Mouse (Mus musculus) lung, postnatal 10 days (tissue): ENCODE measurements around the gene Def6.
A peak's percentile ranks its signal among the peaks of the same experiment; 100 is the strongest.

Experiments used
- DNase-seq: peaks from one replicate; pipeline ENCODE4 v3.0.0; 2021

Gene Def6

GRCm38 (mm10) chr17:28244214-28244613, 36.6 kb downstream of the Def6 start:
- DNase-seq: no peak

GRCm38 (mm10) chr17:28244714-28245113, 37.1 kb downstream of the Def6 start:
- no peak for DNase-seq

GRCm38 (mm10) chr17:28246640-28247039, 39.1 kb downstream of the Def6 start:
- no peak for DNase-seq

GRCm38 (mm10) chr17:28247613-28248012, 40.0 kb downstream of the Def6 start:
- DNase-seq: peak; percentile 46

- no peak for DNase-seq
Measured at GRCm38 (mm10) chr17:28249062-28249461, 41.5 kb downstream of the Def6 start.

GRCm38 (mm10) chr17:28251579-28252280, 44.2 kb downstream of the Def6 start:
- DNase-seq: no peak

- DNase-seq: no peak
Measured at GRCm38 (mm10) chr17:28252281-28252648, 44.7 kb downstream of the Def6 start.

GRCm38 (mm10) chr17:28253216-28253615, 45.6 kb downstream of the Def6 start:
- DNase-seq: peak; percentile 51

GRCm38 (mm10) chr17:28254804-28255203, 47.2 kb downstream of the Def6 start:
- DNase-seq: no peak

GRCm38 (mm10) chr17:28255651-28256050, 48.1 kb downstream of the Def6 start:
- DNase-seq: no peak

DNA sequence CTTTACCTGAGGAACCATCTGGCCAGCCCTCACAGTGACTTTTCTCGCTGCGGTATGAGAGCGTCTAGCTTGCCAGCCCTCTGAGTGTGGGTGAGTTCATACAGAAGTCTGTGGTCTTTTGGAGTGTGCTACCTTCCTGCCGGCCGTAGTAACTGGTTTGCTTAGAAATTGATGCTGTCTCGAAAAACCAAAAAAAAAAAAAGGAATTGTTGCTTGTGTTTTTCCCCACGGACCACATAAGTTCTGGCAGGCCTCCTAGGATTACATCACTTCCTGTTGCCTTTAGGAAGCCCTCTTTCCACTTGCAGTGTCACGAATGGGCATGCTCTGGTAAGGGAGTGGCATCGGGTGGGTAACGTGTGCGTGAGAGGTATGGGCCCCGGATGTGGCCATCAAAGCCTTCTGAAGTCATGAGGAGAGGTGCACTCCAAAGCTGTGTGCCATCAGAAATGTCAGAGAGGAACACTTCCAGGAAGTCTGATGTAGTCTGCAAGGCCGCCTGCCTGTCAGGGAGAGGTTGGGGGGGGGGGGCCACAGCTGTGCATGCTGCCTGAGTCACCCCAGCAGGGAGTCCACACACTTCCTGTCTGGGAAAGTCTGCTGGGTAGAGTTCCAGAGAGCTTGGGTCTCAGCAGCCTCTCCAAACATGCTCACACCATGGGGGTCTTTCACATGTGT, 49.2 kb downstream of the Def6 start:
- DNase-seq: peak; percentile 89

- DNase-seq: no peak
Measured at GRCm38 (mm10) chr17:28258325-28258724, 50.7 kb downstream of the Def6 start.

DNA sequence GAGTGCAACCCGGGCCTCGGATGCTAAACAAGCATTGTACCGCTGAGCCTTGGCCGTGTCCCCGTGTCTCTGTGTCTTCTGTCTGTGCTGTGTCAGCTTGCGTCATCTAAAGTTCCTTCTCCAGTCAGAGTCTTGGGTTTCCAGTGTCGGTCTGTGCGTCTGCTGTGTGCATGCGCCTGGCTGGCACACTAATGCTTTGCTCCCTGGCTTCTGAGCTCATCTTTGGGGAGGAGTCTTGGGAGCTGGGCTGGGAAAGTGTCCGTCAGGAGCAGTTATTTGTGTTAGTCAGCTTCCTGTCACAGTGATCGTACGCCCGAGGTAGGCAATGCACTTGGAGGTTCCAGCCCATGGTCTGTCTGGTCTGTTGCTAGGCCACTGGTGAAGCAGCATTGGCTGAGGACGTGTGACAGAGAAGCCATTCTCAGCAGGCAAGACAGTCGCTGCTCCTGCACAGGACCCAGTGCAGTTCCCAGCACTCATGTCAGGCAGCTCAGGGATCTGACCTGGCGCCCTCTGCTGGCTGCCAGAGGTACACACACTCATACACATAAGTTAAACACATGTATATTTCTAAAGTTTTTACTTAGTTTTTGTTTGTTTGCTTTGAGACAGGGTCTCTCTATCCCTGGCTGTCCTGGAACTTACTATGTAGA, 52.4 kb downstream of the Def6 start:
- no peak for DNase-seq

- DNase-seq: no peak
Measured at GRCm38 (mm10) chr17:28260543-28260909, 52.9 kb downstream of the Def6 start.

DNA sequence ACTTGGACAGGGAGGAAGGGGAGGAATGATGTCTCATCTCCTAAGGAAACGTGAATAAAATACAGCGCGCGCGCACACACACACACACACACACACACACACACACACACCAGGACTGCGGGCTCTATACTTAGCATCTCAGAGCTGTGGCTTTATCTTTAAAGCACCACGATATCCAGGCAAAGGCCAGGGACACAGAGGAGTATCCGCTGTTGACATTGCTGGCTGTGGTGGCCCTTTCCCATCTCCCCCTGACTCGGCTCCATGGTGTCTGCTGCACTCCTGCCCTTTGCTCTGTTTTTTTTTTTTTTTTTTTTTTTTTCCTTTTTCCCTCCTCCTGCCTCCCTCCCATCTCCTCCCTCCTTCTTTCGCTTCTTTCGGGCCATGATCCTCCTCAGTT, 54.2 kb downstream of the Def6 start:
- no peak for DNase-seq

DNA sequence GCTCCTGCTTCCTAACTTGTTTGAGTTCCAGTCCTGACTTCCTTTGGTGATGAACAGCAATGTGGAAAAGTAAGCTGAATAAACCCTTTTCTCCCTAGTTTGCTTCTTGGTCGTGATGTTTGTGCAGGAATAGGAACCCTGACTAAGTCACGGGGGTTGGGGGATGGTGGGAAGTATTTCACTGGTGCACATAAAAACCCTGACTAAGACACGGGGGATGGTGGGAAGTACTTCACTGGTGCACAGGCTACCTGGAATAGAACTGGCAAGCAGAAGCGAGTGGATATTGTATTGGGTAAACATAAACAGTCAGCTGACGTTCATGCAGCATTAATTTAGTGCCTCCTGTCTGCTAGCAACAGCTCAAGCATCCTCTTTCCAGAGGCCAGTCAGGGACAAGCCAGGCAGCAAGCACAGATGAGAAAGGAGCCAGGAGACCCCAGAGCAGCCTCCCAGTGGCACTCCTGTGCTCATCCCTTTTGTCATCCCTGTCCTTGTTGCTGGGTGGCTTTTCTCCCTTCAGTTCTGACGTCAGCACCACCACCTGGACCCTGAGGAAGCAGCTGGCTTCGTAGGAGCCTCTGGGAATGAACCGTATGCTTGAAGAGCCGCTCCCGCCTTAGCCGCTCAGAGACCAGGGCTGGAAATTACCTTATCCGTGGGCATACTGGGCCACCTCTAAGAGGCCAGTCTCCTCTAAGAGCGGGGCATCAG, 55.8 kb downstream of the Def6 start:
- DNase-seq: no peak

- no peak for DNase-seq
Measured at GRCm38 (mm10) chr17:28267251-28267650, 59.7 kb downstream of the Def6 start.

DNA sequence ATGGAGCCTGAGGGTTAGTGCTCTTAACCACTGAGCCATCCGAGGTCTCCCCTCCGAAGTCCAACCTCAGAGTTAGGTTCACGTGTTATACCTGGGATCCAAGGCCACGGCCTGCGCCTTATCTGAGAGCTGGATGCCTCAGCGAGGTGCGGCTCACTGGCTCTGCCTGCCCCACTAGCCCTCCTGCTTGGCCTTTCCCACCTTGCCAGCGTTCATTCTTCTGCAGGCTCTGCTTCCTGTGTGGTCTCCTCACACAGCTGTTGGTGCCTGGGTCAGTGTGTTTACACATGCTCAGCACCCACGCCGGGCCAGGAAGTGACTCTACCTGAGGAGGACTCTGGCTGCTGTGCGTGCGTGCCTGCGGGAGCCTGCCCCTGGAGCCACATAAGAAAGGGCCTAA, 62.6 kb downstream of the Def6 start:
- no peak for DNase-seq

DNA sequence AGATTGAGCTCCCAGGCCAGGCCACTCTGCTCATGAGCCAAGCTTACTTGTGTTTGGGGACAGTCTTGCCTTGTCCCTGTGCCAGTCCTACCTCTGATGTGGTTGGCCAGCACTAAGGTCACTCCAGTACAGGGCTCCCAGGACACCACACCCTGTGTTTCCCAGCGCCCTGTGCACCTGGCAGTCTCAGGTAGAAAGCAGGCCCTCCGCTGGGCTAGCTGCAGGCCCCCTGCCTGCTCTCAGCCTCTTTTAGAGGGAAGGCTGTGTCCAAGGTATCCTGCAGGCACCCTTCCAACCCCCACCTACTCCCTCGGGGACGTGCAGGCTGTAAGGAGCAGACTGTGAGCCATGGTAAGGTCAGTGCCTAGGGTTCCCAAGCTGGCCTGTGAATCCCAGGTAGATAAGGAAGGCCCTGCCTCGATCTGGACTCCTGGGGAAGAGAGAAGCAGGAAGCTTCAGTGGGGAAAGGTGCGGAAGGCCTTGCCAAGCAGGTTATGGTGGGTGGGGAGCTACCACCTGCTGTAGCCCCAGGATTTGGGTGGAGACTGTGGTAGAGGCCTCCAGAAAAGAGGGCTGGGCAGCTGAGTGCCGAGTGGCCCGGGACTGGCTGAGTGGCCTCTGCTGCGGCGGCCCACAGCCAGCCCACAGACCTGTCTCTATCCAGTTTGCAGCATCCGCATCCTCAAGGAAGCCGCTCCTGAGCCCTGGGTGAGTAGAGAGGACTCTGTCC, 64.1 kb downstream of the Def6 start:
- DNase-seq: no peak

DNA sequence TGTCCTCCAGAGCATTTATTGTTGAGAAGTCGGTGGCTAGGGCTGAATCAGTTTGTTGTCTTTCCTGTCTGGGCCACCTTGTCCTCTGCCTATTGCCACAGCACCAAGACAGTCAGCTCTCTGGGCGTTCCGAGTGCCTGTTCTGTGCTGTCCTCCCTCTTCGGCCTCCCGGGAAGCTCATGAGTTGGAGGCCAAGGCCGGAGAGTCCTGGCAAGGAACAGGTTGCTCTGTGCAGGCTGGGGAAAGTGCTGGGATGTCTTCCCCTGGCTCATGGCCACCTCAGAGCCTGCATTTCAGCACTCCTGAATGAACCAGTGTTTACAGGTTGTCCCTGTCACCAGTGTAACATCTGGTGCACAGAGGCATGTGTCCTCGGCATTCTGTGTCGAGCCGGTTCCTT, 64.7 kb downstream of the Def6 start:
- DNase-seq: no peak

GRCm38 (mm10) chr17:28272837-28273236, 65.3 kb downstream of the Def6 start:
- DNase-seq: no peak

DNA sequence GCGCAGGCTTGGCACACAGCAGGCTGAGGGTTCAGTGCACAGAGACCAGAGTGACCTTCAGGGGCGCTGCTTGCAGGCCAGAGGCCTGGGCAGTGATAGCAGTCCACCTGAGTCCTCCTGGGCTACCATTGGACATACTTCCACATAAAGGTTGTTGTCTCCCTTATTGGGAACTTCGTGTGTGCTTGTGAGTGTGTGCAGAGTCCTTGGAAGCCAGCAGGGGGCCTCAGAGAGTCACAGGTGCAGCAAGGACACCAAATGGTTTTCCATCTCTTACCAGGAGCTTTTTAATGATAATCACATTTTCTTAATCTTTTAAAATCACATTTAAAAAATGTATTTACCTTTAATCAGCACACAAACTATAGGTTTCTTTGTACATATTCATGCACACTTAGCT, 67.2 kb downstream of the Def6 start:
- no peak for DNase-seq

DNA sequence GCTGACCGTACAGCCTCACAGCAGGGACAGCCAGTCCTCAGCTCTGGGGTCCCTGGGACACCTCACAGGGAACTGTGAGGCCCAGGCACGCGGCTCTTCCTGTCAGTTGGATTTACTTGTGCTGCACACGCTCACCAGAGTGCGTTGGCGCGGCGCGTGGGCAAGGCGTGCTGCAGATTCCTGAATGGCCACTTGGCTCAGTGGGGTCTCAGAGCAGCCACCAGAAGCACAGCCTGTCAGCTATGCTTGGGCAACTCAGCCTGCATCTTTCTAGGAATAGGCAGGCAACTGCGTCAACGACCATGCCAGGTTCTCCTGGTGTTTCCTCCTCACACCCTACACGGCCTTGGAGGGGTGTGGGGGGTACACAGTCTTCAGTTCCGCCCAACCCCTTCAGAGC, 69.6 kb downstream of the Def6 start:
- DNase-seq: no peak
